Mouse (Mus musculus) gastrocnemius, postnatal 25 days (tissue): ENCODE measurements around the gene Ddn. TPM values are rescaled to one million over a fixed set of nuclear protein-coding genes. Genes with fewer than 3 reads are reported as not detected.

Experiments used
- DNase-seq: peaks from one replicate; pipeline ENCODE4 v3.0.0; 2022
- total RNA-seq, 2 experiments: library from RNA; stranded (reverse); gene quantifications; 1 replicate in 1 of 2; 2 replicates in 1 of 2; pipeline ENCODE4 v1.2.3; 2021

Ddn gene
- total RNA-seq, 2 experiments from 2014 or later = 0.38 to 0.74 TPM

DNA sequence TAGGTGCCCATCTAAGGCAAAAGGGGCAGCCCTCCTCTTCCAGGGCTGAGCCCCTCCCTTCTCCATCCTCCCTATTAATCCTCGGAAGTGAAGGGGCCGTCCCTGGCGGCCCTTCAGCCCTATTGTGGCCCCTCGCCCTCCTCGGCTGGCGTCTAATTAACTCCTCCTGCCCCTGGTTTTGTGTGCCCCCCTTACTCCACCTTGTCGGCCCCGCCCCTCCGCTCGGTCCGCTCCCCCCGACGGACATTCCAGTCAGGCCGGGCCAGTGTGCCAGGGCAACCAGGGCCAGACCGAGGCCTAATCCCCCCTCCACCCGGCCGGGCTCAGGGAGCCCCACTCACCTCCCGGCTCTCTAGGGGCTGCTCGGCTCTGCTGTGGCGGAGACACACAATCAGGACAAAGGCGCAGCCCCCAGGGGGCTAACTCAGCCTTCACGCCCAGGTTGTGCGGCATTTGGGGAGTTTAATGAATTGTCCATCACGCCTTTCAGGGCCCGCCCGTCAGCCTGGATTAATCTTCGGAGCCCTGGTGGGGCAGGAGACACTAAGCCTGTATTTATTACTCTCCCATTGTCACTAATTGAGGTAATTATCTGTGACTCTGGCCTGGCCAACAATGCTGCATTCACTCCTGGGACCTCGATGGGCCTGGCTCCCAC, 11.3 kb downstream of the Ddn start:
- no peak for DNase-seq

DNA sequence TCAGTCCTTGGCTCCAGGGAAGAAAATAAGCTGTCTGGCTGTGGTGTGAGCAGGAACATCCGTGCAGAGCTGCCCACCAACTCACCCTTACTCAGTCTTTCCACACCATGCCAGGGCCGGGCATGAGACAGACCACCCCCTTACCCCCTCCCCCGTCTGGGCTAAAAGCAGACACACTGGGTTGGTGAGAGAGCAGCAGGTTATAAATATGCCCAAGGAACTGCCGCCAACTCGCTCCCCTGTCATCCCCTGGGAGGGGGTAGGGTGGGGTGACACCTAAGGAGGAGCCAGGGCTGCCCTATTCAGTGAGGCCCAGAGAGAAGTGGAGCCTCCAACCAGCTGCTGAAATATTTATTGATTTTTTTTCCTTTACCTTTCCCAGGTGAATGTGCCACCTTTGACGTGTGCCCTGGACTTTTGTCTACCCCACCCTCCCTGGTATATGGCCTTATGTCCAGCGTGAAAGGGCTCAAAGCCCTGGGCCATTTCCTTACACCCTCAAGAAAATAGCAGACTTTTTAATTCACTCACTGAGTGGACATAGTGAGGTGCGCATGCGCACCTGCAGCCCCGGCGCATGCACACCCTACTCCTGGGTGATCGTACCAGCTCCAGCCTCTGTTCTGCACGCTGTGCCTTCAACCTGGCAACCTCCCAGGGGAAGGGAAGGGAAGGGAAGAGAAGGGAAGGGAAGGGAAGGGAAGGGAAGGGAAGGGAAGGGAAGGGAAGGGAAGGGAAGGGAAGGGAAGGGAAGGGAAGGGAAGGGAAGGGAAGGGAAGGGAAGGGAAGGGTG, 12.3 kb downstream of the Ddn start:
- DNase-seq = no peak

DNA sequence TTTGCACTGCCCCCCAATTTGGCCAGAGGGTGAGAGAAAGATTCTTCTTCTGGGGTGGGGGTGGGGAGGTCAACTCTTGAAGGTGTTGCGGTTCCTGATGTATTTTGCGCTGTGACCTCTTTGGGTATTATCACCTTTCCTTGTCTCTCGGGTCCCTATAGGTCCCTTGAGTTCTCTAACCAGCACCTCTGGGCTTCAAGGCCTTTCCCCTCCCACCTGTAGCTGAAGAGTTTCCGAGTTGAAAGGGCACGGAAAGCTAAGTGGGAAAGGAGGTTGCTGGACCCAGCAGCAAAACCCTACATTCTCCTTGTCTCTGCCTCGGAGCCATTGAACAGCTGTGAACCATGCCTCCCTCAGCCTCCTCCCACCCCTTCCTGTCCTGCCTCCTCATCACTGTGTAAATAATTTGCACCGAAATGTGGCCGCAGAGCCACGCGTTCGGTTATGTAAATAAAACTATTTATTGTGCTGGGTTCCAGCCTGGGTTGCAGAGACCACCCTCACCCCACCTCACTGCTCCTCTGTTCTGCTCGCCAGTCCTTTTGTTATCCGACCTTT, 16.1 kb downstream of the Ddn start:
- no peak for DNase-seq

DNA sequence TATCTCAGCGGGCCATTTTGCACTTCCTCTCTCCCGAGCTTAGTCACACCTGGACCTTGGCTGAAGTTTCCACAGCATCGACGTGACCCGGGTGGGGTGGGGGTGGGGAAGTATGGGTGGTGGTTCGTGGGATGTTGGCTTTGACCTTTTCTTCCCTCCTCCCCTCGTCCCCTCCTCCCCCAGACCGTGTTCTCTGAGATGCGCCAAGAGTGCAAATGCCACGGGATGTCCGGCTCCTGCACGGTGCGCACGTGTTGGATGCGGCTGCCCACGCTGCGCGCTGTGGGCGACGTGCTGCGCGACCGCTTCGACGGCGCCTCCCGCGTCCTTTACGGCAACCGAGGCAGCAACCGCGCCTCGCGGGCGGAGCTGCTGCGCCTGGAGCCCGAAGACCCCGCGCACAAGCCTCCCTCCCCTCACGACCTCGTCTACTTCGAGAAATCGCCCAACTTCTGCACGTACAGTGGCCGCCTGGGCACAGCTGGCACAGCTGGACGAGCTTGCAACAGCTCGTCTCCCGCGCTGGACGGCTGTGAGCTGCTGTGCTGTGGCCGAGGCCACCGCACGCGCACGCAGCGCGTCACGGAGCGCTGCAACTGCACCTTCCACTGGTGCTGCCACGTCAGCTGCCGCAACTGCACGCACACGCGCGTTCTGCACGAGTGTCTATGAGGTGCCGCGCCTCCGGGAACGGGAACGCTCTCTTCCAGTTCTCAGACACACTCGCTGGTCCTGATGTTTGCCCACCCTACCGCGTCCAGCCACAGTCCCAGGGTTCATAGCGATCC, 16.9 kb downstream of the Ddn start:
- no peak for DNase-seq

DNA sequence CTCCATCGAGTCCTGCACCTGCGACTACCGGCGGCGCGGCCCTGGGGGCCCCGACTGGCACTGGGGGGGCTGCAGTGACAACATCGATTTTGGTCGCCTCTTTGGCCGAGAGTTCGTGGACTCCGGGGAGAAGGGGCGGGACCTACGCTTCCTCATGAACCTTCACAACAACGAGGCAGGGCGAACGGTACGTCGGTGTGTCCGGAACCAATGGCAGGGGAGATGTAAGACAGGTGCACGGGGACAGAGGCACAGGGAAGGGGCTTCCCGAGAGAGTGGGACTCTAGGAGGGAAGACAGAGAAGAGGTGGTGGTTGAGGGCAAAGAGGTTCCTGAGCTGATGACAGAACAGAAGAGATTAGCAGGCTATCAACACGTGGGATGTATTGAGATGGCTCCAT, 17.5 kb downstream of the Ddn start:
- no peak for DNase-seq

DNA sequence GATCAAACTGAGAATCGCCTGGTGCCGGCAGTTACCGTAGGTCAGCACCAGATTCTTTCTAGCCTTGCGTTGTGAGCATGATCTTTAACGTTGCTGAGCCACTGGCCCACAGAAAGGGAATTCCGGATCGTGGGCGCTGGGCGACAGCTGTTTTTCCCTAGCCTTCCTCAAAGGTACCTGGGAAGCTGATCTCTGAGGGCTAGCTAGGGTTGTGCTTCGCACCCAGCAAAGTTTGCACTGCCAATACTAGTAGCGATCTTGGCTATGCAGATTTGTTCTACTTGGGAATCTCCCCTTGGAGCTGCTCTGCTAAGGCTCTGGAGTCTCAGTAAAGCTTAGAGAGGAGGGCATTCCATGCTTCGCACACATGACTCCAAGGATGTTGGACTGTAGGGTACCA, 18.1 kb downstream of the Ddn start:
- DNase-seq = no peak

DNA sequence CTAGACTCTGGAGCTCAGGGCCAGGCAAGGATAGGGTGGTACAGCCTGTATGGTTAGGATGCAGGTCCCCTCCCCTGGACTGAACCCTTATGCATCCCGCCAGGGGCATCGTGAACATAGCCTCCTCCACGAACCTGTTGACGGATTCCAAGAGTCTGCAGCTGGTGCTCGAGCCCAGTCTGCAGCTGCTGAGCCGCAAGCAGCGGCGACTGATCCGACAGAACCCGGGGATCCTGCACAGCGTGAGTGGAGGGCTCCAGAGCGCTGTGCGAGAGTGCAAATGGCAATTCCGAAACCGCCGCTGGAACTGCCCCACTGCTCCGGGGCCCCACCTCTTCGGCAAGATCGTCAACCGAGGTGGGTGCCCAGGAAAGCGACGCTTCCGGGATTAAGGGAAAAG, 18.5 kb downstream of the Ddn start:
- no peak for DNase-seq

DNA sequence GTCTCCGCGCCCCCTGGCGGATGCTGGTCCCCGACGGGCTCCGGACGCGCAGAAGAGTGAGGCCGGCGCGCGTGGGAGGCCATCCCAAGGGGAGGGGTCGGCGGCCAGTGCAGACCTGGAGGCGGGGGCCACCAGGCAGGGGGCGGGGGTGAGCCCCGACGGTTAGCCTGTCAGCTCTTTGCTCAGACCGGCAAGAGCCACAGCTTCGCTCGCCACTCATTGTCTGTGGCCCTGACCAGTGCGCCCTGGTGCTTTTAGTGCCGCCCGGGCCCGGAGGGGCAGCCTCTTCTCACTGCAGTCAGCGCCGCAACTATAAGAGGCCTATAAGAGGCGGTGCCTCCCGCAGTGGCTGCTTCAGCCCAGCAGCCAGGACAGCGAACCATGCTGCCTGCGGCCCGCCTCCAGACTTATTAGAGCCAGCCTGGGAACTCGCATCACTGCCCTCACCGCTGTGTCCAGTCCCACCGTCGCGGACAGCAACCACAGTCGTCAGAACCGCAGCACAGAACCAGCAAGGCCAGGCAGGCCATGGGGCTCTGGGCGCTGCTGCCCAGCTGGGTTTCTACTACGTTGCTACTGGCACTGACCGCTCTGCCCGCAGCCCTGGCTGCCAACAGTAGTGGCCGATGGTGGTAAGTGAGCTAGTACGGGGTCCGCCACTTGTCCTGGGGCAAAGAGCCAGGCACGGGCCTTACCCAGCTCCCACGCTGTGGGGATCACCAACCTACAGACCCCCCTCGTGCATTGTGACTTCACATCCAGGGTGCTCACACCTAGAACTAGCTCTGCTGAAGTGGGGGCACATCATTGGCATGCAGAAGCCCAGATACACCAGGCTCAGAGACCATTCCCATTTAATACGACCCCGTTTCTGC, 19.4 kb downstream of the Ddn start, which contains the start of gene Wnt1:
Gene Wnt1 (plus strand): TSS at position 197 of the 875 bp plus-strand sequence.
- DNase-seq = no peak

DNA sequence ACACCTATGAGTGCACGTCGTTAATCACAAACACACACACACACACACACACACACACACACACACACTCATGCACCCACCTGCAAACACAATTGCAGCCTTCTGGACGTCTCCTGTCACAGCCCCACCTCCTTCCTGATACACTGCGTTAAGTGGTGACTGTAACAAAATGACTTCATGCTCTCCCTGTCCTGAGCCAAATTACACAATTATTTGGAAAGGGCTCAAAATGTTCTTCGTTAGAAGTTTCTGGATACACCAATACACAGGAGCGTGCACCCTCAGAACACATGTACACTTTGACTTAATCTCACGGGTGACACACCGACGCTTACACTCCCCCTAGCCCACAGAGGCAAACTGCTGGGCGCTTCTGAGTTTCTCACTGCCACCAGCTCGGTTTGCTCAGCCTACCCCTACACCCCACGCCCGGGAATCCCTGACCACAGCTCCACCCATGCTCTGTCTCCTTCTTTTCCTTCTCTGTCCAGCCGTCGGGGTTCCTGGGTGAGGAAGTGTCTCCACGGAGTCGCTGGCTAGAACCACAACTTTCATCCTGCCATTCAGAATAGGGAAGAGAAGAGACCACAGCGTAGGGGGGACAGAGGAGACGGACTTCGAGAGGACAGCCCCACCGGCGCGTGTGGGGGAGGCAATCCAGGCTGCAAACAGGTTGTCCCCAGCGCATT, 20.2 kb downstream of the Ddn start:
- DNase-seq = no peak

DNA sequence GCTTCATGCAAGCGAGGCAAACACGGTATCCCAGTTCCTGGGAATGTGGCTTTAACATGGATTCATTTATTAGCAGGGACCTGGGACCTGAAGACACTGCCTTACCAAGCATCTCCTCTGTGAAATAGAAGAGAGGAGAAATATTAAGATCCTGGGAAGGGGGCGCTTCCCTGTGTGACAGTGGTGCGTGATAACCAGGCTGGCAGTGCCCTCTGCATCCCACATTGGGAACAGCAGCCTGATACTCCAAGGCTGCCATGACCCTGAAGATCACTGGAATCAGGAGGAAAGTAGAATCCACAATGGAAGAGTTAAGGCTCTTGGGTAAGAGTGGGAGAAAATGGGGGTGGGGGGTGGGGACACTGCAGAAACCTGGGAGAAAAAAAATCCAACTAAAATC, 21.4 kb downstream of the Ddn start:
- no peak for DNase-seq

DNA sequence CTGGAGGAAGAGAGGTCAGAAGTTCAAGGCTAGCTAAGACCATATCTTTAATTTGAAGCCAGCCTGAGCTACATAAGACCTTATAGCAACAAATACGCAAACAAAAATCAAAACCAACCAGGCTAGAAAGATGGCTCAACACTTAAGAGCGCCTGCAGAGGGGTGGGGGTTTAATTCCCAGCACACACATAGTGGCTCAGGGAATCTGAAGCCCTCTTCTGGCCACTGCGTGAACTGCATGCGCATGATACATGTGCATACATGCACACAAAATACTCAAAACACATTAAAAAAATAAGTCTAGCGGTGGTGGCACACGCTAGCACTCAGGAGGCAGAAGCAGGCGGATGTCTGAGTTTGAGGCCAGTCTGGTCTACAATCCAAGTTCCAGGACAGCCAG, 23.5 kb downstream of the Ddn start:
- no peak for DNase-seq

DNA sequence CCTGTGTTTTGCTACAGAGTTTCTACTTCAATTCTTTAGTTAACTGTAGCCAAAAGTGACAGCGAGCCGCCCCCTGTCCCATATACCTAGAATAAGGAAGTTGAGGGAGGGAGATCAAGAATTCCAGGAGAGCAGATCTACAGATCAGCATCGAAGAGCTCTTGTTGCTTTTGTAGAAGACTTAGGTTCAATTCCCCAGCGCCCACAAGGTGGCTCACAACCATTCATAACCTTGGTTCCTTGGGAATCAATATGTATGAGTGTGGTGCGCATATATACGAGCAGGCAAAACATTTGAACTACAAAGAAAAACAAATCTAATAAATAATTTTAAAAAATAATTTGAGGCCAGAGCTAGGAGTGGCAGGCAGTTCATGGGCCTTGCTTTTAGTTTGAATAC, 28.1 kb downstream of the Ddn start:
- DNase-seq = no peak

DNA sequence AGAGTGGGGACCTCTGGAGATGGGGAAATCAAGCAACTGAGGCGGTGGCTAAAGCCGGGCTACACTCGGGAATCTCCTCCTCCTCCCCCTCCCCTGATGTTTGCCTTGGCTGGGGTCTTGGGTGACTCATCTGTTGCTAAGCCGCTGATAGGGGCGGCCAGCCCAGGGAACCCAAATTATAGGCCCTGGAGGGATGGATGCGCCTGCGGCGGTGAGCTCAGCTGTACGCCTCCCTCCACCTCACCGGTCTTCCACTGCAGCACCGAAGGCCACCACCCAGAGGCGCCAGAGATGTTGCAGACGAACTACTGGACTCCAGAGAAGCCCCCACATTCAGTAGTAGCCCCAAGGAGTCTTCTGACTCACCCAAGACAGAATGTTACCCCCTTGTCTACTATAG, 28.7 kb downstream of the Ddn start:
- peak; percentile 57 for DNase-seq

DNA sequence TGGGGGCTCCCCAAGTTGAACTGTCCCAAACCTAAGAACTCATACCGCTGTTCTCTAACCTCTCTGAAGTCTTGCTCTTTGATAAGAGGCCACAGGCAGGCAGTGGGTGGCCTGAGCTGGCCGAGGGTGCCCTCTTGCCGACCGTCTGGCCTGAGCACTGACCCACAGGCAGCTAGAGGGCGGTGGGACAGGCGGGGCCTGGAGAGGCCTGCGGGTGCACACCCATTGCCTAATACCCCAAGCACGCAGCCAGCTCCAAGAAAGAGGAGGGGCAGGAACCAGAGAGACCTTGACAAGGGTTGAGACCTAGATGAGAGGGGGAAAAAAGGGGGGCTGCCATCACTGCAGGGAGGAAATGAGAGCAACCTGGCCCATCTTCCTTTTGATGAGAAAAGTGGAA, 29.2 kb downstream of the Ddn start:
- peak; percentile 51 for DNase-seq

DNA sequence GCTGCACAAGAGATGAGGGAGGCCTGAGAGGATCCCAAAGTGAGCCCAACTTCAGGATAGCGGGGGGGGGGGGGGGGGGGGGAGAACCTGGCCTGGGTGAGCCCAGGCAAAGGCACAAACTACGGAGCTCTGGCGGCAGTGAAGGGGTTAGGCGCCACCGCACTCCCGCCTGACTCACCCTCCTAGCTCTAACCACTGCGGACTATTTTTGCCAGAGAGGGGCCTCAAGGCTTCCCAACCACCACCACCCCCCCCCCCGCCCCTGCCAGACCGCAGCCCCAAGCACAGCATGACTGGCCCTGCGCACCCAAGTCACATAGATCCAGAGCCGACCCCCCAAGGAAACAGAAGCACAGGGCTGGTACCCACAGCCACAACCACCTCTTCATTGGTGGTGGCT, 30.5 kb downstream of the Ddn start:
- DNase-seq = no peak

DNA sequence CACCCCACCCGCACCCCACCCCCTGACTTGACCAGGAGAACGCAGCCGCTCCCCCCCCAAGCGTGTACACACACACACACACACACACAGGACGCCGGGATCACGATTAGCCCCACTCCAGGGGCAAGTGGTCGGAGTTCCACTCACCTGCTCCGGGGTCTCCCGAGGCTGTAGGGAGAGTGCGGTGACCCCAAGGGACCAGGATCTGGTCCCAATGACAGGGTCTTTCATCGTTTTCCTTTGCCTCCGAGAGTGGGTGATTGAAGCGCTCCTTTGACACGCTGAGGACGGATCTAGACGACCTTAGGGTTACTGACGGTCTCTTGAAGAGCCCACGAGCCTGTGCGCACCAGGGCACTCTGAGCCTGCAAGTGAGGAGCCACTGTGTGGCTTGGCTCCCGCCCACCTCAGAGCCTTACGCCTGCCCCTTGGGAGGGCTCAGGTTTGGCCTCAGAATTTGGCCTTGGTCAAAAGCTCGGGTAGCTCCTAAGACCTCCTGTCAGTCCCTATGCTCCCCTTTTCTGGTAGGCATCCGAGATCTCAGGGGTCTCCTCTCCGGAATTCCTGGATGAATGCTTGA, 31.0 kb downstream of the Ddn start:
- DNase-seq = no peak

DNA sequence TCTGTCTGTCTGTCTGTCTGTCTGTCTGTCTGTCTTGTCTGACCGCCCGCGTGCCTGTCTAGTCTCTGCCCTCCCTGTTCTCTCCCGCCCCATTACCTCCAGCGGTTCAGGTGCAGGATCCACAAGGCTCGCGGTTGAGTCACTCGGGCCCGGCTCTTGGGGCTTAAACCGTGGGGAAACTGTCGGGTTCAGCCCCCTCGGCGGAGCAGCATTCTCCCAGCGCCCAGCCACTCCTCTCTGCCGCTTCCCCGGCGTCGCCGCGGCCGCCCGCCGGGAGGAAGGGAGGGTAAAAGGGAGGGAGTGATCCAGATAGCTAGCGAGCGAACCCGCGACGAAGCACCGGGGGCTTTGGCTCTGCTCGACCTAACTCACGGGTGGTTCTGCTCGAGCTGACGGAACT, 31.5 kb downstream of the Ddn start, which contains the start of gene Wnt10b:
Gene Wnt10b (minus strand): TSS at position 389 of the 400 bp plus-strand sequence.
- DNase-seq = no peak

DNA sequence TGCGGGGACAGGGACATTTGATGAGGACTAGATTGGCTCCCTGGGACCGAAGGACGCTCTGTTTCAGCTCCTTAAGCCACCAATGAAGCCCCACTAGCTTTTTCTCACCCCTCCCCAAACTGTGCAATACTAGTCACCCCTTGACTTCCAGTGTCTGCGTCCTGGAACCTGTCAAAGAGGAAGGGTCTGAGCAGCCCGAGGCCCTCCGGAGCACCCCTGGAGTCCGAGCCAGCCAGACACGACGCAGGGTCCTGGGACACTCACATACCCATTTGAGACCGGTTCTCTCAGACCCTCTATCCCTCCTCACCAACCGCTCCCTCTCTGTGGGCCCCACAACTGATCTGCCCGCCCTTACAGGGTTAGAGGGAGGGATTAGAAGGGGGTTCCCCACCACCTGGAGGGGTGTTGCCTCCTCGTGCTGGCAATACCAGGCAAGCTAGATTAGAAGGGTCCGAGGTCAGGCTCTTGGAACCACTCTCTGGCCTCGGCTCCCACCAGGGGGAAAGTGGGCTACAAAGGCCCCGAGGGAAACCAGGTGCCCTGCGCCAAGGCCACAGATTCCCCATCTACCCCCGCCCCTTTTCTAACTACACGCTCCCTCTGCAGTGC, 32.2 kb downstream of the Ddn start:
- DNase-seq = no peak

DNA sequence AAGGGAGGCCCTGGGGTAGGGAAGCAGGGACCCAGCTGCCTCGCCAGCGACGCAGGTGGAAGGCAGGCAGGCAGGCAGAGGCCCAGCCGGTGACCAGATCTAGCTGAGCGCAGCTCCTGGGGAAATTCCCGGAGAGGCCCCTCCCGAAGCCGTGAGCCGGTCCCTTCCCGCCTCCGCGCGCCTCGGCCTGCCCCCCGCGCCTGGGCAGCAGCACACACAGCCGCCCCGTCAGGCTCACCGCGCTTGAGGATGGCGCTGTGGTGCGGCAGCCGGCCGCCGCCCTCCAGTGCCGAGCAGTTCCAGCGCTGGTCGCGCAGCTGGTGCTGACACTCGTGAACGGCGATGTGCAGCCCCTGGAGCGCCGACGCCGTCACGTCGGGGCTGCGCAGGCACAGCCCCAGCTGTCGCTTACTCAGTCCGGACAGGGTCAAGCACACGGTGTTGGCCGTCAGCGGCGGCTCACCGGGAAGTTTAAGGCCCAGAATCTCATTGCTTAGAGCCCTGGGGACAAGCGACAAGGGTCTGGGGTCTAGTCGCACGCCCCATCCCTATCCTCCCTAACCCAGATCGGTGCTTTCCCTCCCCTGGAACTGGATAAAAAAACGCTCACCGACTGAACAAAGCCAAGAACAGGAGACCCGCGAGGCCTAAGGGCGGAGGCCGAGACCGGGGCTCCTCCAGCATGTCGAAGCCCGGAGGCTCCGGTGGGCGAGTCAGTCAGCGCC, 32.8 kb downstream of the Ddn start:
- DNase-seq = peak; percentile 26

DNA sequence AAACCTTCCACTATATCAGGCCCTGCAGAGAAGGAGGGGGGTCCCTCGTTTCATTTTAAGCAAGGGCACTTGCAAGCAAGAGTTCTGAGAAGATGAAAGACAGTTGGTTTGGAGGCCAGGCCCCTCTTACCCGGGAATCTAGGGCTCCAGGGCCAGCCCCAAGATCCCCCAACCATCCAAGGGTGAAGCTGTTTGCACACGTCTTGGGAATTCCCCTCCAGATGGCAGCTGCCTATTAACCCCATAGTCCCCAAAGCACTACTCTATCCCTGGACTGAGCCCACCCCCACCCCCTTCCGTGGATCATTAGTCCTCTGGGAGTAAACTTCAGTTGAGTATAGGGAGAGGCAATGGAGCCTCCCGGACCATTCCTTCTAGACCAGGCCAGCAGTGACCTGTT, 33.8 kb downstream of the Ddn start:
- no peak for DNase-seq
